Mouse (Mus musculus): ENCODE results near the gene Fgfr2.

- no peak for TF ChIP-seq CTCF (IDR thresholded peaks at IDR 0.05)
- no peak for TF ChIP-seq EP300 (IDR thresholded peaks at IDR 0.05)
Observed at GRCm38 (mm10) chr7:132236789-132237188, 886.4 kb downstream of the Fgfr2 start.
